Mouse (Mus musculus) hindbrain, embryonic 15.5 days (tissue): ENCODE results near the gene Pla2g2e. TPM values are rescaled to one million over a fixed set of nuclear protein-coding genes. Genes with fewer than 3 reads are reported as not detected.
A peak's percentile ranks its signal among the peaks of the same experiment; 100 is the strongest.
"Not testable (repeated sequence)": the region's sequence is repeated elsewhere in the genome, so short reads cannot be mapped to it uniquely, and the experiment has no call there.

Source experiments
- ATAC-seq: fragments of 200-750 bp; cut with Nextera tagmentation; 2 replicates; pipeline ENCODE4 v1.8.0; 2017; ENCODE audit warnings: low read depth, moderate number of reproducible peaks, moderate TSS enrichment; ENCODE audit not compliant: low FRiP score
- H3K27ac ChIP-seq: fragments of 300-500 bp; sonication (generic); replicated peaks from 2 replicates; pipeline ENCODE4 v1.5.1; 2015; ENCODE audit warnings: mild to moderate bottlenecking, inconsistent platforms
- H3K27me3 ChIP-seq: fragments of 300-500 bp; sonication (generic); 2 replicates; pipeline ENCODE4 v1.6.1; 2015; ENCODE audit warnings: control low read depth, inconsistent platforms
- H3K36me3 ChIP-seq: fragments of 300-500 bp; sonication (generic); 2 replicates; pipeline ENCODE4 v1.6.1; 2015; ENCODE audit warnings: control low read depth, inconsistent platforms
- H3K4me1 ChIP-seq: fragments of 300-500 bp; sonication (generic); replicated peaks from 2 replicates; pipeline ENCODE4 v1.6.1; 2015; ENCODE audit warnings: control low read depth, inconsistent platforms
- H3K4me2 ChIP-seq: fragments of 300-500 bp; sonication (generic); 2 replicates; pipeline ENCODE4 v1.6.1; 2015; ENCODE audit warnings: moderate library complexity, mild to moderate bottlenecking, inconsistent platforms
- H3K4me3 ChIP-seq: fragments of 300-500 bp; sonication (generic); 2 replicates; pipeline ENCODE4 v1.5.1; 2015; ENCODE audit warnings: mild to moderate bottlenecking, inconsistent platforms
- H3K9ac ChIP-seq: fragments of 300-500 bp; sonication (generic); 2 replicates; pipeline ENCODE4 v1.6.1; 2015; ENCODE audit warnings: inconsistent platforms
- H3K9me3 ChIP-seq: fragments of 300-500 bp; sonication (generic); 2 replicates; pipeline ENCODE4 v1.6.1; 2016; ENCODE audit warnings: control low read depth, inconsistent platforms
- WGBS: fragments of 180-500 bp; shearing (Covaris S2); methylation state at CpG from one replicate; pipeline ENCODE4 v1.1.7; 2015; 5-methylcytosine and 5-hydroxymethylcytosine counted together
- polyA plus RNA-seq: library from polyadenylated mRNA; unstranded; fragments of >200 nt; fragmentation: Nextera tagmentation; extraction: Ambion mirVana; gene quantifications from 2 replicates; pipeline ENCODE4 v1.2.1, GENCODE M21; 2015

Gene Pla2g2e
- polyA plus RNA-seq, 1 experiment from 2014 or later, result not detected

- peaks cover 11% of the 10 kb centered on the region for H3K4me1 ChIP-seq
- H3K27ac ChIP-seq, result no peak within 1 kb of the TSS
- H3K9me3 ChIP-seq, result no peaks in the 10 kb centered on the region
- no peak for ATAC-seq
- H3K9ac ChIP-seq, result no peak within 1 kb of the TSS
- no peak within 1 kb of the TSS for H3K4me2 ChIP-seq
- no peaks in the 10 kb centered on the region for H3K36me3 ChIP-seq
- H3K27me3 ChIP-seq, result no peaks in the 10 kb centered on the region
- H3K4me3 ChIP-seq, result no peak within 1 kb of the TSS
- 76% methylated on average over 10 of the region's 10 CpGs for WGBS
These were observed 14.3 kb upstream of the Pla2g2e start, which contains the start of gene Pla2g5 for GRCm38 (mm10) chr4:138863344-138863998. Pla2g5 (minus strand) TSS chr4:138863482.

DNA sequence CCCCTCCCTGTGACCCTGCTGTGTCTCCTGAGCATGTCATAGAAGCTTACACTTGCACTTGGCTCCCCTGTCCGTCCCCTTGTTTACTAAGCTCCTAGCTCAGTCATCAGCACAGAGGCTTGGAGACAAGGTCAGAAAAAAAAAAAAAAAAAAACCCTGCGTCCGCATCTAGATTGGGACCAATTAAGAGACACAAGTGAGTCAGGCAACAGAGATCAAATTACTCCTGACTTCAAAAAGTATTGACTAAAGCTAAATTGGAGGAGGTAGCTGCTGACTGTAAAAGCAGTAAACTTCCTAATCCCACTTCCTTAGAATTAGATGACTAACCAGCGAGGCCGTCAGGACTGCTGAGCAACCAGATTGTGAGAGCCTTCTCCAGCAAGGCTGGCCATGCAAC is 12.7 kb upstream of the Pla2g2e start:
- no peak overlapping the region for H3K9ac ChIP-seq
- no peak for ATAC-seq
- WGBS, result 74% methylated on average over 5 of the region's 5 CpGs
- H3K9me3 ChIP-seq, result no peaks in the 10 kb centered on the region
- peaks cover 3% of the 10 kb centered on the region for H3K4me1 ChIP-seq
- H3K27me3 ChIP-seq, result no peaks in the 10 kb centered on the region
- H3K36me3 ChIP-seq, result no peaks in the 10 kb centered on the region
- H3K4me2 ChIP-seq, result no peak overlapping the region
- no peak overlapping the region for H3K4me3 ChIP-seq
- no peak overlapping the region for H3K27ac ChIP-seq

DNA sequence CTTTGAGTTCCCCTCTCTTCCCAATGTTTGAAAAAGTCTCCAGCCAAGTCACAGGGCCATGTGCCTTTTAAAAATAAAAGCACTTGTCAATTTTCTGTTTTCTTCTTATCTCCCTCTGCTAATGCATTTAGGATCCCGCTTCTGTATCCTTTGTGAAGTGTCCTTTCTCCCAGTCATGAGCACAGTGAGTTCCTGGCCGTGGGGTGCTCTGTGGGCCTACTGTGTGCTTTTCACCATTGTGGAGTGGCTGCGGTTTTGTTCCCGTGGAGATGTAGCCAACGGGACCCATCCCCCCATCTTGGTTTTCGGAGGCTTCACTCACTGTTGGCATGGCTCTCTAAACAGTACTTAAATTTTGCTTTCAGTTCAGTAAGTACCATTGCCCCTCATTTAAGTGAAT is 11.8 kb upstream of the Pla2g2e start:
- no peaks in the 10 kb centered on the region for H3K36me3 ChIP-seq
- no peaks in the 10 kb centered on the region for H3K9me3 ChIP-seq
- ATAC-seq, result no peak
- no peaks in the 10 kb centered on the region for H3K4me1 ChIP-seq
- H3K27me3 ChIP-seq, result no peaks in the 10 kb centered on the region
- H3K9ac ChIP-seq, result no peak overlapping the region
- no peak overlapping the region for H3K4me2 ChIP-seq
- no peak overlapping the region for H3K27ac ChIP-seq
- 69% methylated on average over 6 of the region's 6 CpGs for WGBS
- H3K4me3 ChIP-seq, result no peak overlapping the region

GRCm38 (mm10) chr4:138866413-138866812 is 11.3 kb upstream of the Pla2g2e start:
- H3K4me1 ChIP-seq, result no peaks in the 10 kb centered on the region
- no peaks in the 10 kb centered on the region for H3K36me3 ChIP-seq
- peak; percentile 42; the same call in 1 of the 2 replicates for ATAC-seq
- no peaks in the 10 kb centered on the region for H3K27me3 ChIP-seq
- H3K9me3 ChIP-seq, result no peaks in the 10 kb centered on the region
- no peak overlapping the region for H3K27ac ChIP-seq
- H3K4me3 ChIP-seq, result no peak overlapping the region
- no peak overlapping the region for H3K4me2 ChIP-seq
- WGBS, result 15% methylated on average over 7 of the region's 7 CpGs
- no peak overlapping the region for H3K9ac ChIP-seq

- ATAC-seq, result no peak
- WGBS, result 55% methylated on average over 8 of the region's 8 CpGs
- H3K9ac ChIP-seq, result no peak overlapping the region
These were observed 9.1 kb upstream of the Pla2g2e start for GRCm38 (mm10) chr4:138868666-138869065.

GRCm38 (mm10) chr4:138873864-138874263 is 3.9 kb upstream of the Pla2g2e start, which contains the start of gene Gm13030:
Gm13030 (minus strand) TSS chr4:138873964.
- Histone ChIP-seq H3K9ac (no peak within 1 kb of the TSS), H3K27ac (no peak within 1 kb of the TSS), H3K9me3 (no peaks in the 10 kb centered on the region), H3K36me3 (no peaks in the 10 kb centered on the region), H3K27me3 (no peaks in the 10 kb centered on the region), H3K4me1 (no peaks in the 10 kb centered on the region), H3K4me3 (no peak within 1 kb of the TSS), H3K4me2 (no peak within 1 kb of the TSS)
- 68% methylated on average over 6 of the region's 6 CpGs for WGBS
- no peak for ATAC-seq

More at GRCm38 (mm10) chr4:138868666-138869065, 9.1 kb upstream of the Pla2g2e start:
- no peak overlapping the region for H3K4me2 ChIP-seq
- H3K27ac ChIP-seq, result no peak overlapping the region
- H3K4me1 ChIP-seq, result no peaks in the 10 kb centered on the region
- no peak overlapping the region for H3K4me3 ChIP-seq
- H3K36me3 ChIP-seq, result no peaks in the 10 kb centered on the region
- H3K27me3 ChIP-seq, result no peaks in the 10 kb centered on the region
- no peaks in the 10 kb centered on the region for H3K9me3 ChIP-seq

DNA sequence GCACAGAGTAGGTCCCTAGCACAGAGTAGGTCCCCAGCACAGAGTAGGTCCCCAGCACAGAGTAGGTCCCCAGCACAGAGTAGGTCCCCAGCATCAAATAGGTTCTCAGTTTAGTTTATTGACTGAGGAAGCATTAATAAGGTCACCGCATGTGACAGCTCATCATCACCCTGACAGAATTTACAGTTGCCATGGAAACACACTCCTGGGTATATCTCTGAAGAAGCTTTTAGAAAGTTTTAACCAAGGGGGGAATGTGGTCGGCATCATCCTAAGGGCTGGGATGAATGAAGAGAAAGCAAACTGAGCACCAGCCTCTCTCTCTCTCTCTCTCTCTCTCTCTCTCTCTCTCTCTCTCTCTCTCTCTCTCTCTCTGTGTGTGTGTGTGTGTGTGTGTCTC is 2.5 kb upstream of the Pla2g2e start:
- H3K36me3 ChIP-seq, H3K27me3 ChIP-seq, ATAC-seq, H3K27ac ChIP-seq, H3K4me2 ChIP-seq, H3K4me1 ChIP-seq, H3K9ac ChIP-seq, H3K4me3 ChIP-seq, H3K9me3 ChIP-seq: not testable (repeated sequence)
- 83% methylated on average over 2 of the region's 2 CpGs for WGBS

- no peak for ATAC-seq
- H3K27me3 ChIP-seq, result no peaks in the 10 kb centered on the region
- H3K4me1 ChIP-seq, result no peaks in the 10 kb centered on the region
- H3K4me3 ChIP-seq, result no peak overlapping the region
- H3K9ac ChIP-seq, result no peak overlapping the region
- no peak overlapping the region for H3K4me2 ChIP-seq
- no peak overlapping the region for H3K27ac ChIP-seq
- 95% methylated on average over 2 of the region's 2 CpGs for WGBS
- no peaks in the 10 kb centered on the region for H3K36me3 ChIP-seq
- no peaks in the 10 kb centered on the region for H3K9me3 ChIP-seq
These were observed 1.8 kb upstream of the Pla2g2e start for GRCm38 (mm10) chr4:138875986-138876385.

DNA sequence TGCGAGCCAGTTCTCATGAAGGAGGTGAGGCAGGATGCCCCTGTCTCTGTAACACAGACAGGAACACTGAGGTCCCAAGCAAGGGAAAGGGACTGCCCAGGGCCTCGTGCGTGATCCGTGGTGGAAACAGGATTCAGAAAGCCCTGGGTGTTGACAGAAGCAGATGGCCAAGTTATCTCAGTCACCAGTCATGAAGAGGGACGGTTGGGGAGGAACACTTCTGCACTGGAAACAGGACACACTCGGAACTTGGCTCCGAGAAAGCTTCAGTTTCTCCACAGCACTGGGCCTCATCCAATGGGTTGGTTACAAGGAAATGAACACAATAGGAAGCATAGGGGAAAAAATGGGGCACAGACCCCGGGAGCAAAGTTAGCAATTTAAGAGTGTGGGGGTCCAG is 1.0 kb downstream of the Pla2g2e start:
- Histone ChIP-seq H3K4me3 (no peak overlapping the region), H3K27me3 (peaks cover 5% of the 10 kb centered on the region; the same call in 1 of the 2 replicates), H3K4me2 (no peak overlapping the region), H3K9ac (no peak overlapping the region), H3K36me3 (no peaks in the 10 kb centered on the region), H3K4me1 (peaks cover 6% of the 10 kb centered on the region; the same call in 1 of the 2 replicates), H3K27ac (no peak overlapping the region), H3K9me3 (no peaks in the 10 kb centered on the region)
- 74% methylated on average over 8 of the region's 8 CpGs for WGBS
- no peak for ATAC-seq

DNA sequence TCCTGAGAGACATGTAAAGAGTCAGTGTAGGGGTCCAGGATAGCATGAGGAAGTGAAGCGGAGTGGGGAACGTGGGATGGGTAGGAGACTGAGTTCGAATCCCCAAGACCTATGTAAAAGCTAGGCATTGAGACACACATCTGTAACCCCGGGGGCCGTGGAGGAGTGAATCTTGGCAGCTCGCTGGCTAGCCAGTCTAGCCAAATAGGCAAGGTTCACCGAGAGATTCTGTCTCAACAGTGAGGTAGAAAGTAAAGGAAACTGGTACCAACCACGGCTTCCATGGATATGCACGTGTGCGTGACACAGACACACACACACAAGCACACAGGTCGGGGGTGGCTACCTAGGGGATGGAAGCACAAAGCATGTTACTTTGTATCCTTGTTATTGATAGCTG is 2.1 kb downstream of the Pla2g2e start:
- no peak overlapping the region for H3K4me3 ChIP-seq
- no peaks in the 10 kb centered on the region for H3K36me3 ChIP-seq
- H3K27me3 ChIP-seq, result peaks cover 6% of the 10 kb centered on the region; the same call in 1 of the 2 replicates
- no peaks in the 10 kb centered on the region for H3K9me3 ChIP-seq
- H3K27ac ChIP-seq, result no peak overlapping the region
- WGBS, result 89% methylated on average over 11 of the region's 11 CpGs
- ATAC-seq, result no peak
- no peak overlapping the region for H3K9ac ChIP-seq
- H3K4me1 ChIP-seq, result peaks cover 6% of the 10 kb centered on the region; the same call in 1 of the 2 replicates
- no peak overlapping the region for H3K4me2 ChIP-seq

- Histone ChIP-seq H3K27me3 (peaks cover 6% of the 10 kb centered on the region; the same call in 1 of the 2 replicates), H3K9ac (no peak overlapping the region), H3K4me1 (peaks cover 6% of the 10 kb centered on the region; the same call in 1 of the 2 replicates), H3K4me2 (no peak overlapping the region), H3K4me3 (no peak overlapping the region), H3K9me3 (no peaks in the 10 kb centered on the region), H3K36me3 (no peaks in the 10 kb centered on the region), H3K27ac (no peak overlapping the region)
- no peak for ATAC-seq
- 87% methylated on average over 7 of the region's 7 CpGs for WGBS
These were observed 3.3 kb downstream of the Pla2g2e start for GRCm38 (mm10) chr4:138880811-138881584.

DNA sequence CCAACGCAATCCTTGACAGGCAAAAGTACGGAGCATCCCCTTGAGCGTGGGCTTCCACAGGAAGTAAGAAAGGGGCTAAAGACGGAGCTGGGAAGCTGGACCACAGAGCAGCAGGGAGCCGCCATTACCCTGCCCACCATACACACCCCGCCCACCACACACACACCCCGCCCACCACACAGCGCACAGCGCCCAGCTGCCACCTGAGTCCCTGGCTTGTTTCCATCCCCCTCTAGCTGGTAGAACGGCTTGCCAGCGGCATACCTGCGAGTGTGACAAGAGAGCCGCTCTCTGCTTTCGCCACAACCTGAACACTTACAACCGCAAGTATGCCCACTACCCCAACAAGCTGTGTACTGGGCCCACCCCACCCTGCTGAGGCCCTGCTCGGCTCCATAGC is 4.4 kb downstream of the Pla2g2e start:
- no peak overlapping the region for H3K9ac ChIP-seq
- ATAC-seq, result no peak
- no peaks in the 10 kb centered on the region for H3K9me3 ChIP-seq
- H3K36me3 ChIP-seq, result no peaks in the 10 kb centered on the region
- no peak overlapping the region for H3K4me3 ChIP-seq
- no peak overlapping the region for H3K27ac ChIP-seq
- peak overlapping the region; percentile 37 for H3K4me2 ChIP-seq
- H3K4me1 ChIP-seq, result peaks cover 6% of the 10 kb centered on the region; the same call in 1 of the 2 replicates
- peaks cover 6% of the 10 kb centered on the region; the same call in 1 of the 2 replicates for H3K27me3 ChIP-seq
- WGBS, result 16% methylated on average over 16 of the region's 16 CpGs
